Mouse (Mus musculus) olfactory bulb, adult 2 months (tissue): ENCODE measurements around the gene Dcbld2.

Experiments
- CTCF ChIP-seq: fragments of 200-500 bp; IDR thresholded peaks from 2 replicates; pipeline ENCODE4 v1.5.1; 2012; ENCODE audit warnings: low read depth, mild to moderate bottlenecking, low read length, moderate library complexity; ENCODE audit not compliant: insufficient read depth
- POLR2A ChIP-seq: fragments of 200-500 bp; IDR thresholded peaks from 2 replicates; pipeline ENCODE4 v1.6.1; 2012; ENCODE audit warnings: mild to moderate bottlenecking, low read depth, low read length, moderate library complexity; ENCODE audit not compliant: insufficient read depth

DNA sequence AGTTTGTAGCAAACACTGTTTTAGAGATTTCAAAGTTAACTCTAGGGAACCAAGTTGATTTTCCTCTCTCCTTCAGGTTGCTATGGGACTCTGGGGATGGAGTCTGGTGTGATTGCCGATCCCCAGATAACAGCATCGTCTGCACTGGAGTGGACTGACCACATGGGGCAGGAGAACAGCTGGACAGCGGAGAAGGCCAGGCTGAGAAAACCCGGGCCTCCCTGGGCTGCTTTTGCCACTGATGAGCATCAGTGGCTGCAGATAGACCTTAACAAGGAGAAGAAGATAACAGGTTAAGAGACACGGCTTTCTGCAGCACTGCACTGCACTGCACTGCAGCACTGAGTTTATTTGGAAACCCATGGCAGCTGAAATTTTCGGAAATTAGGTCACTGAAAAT is 42.4 kb downstream of the Dcbld2 start:
- TF ChIP-seq POLR2A (no peak), CTCF (no peak)
